Mouse (Mus musculus): ENCODE measurements around the gene Gramd1a.

GRCm38 (mm10) chr7:31089721-31090120, 66.0 kb downstream of the Gramd1a start:
- TF ChIP-seq CTCF (conservative IDR thresholded peaks at IDR 0.05; ENCODE audit: insufficient read depth, insufficient read length, low read depth, low read length), result no peak
- TF ChIP-seq POLR2A (IDR thresholded peaks at IDR 0.05; ENCODE audit: low read depth, low read length), result no peak
